Mouse (Mus musculus): ENCODE measurements around the gene Olfr715. TPM values are rescaled to one million over a fixed set of nuclear protein-coding genes. Genes with fewer than 3 reads are reported as not detected.
"Not testable (repeated sequence)": the region's sequence is repeated elsewhere in the genome, so short reads cannot be mapped to it uniquely, and the experiment has no call there.

The Olfr715 gene
- polyA plus RNA-seq (2016; fragmentation: Nextera tagmentation; extraction: Ambion mirVana), result not detected in 2 replicates

- H3K4me1 ChIP-seq; H3K4me3 ChIP-seq; H3K27me3 ChIP-seq (ENCODE audit: poor library complexity, severe bottlenecking); H3K9me3 ChIP-seq; DNase-seq (ENCODE audit: extremely low spot score, low spot score); H3K36me3 ChIP-seq (replicated peaks); H3K27ac ChIP-seq: not testable (repeated sequence)
- 80% methylated on average over 3 of the region's 3 CpGs for WGBS
These were observed at the start of gene Olfr715 for GRCm38 (mm10) chr7:107130983-107131382. Gene Olfr715 (minus strand): TSS chr7:107131083.

- Histone ChIP-seq H3K4me3 (no peak overlapping the region), H3K27ac (no peak overlapping the region), H3K27me3 (ENCODE audit: poor library complexity, severe bottlenecking) (no peaks in the 10 kb centered on the region), H3K4me1 (no peaks in the 10 kb centered on the region), H3K36me3 (replicated peaks) (no peaks in the 10 kb centered on the region), H3K9me3 (no peaks in the 10 kb centered on the region)
- 52% methylated on average over 2 of the region's 2 CpGs for WGBS
- DNase-seq (ENCODE audit: extremely low spot score, low spot score), result no peak
These were observed 49.5 kb upstream of the Olfr715 start for GRCm38 (mm10) chr7:107180406-107180805.

DNA sequence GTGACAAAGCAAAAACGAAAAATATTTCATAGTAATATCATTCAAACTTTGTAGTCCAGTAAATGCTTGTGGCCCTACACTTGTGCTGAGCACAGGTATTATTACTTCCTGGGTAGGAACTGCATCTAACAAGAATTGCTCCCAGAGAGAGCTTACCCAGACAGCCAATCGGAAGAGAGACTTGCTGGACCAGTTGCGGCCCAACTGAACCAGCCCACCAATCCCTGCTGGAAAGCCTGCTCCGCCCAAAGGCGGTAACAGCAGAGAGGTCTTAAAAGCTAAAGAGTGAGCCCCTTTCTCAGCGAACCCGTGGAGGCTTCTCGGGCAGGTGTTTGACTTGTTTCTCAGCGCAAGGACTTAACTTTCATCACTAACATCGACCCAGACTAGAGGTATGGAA lies 35.8 kb upstream of the Olfr715 start, which contains the start of gene Nlrp14:
Gene Nlrp14 (plus strand): TSS at position 301 of the 400 bp plus-strand sequence.
- no peaks in the 10 kb centered on the region for H3K9me3 ChIP-seq
- DNase-seq (ENCODE audit: extremely low spot score, low spot score), result no peak

GRCm38 (mm10) chr7:107138027-107138426 lies 7.1 kb upstream of the Olfr715 start, which contains the start of gene Olfr716:
Gene Olfr716 (plus strand): TSS chr7:107138327.
- not testable (repeated sequence) for H3K4me3 ChIP-seq; DNase-seq (ENCODE audit: extremely low spot score, low spot score); H3K4me1 ChIP-seq; H3K27ac ChIP-seq; H3K9me3 ChIP-seq; H3K36me3 ChIP-seq (replicated peaks); H3K27me3 ChIP-seq (ENCODE audit: poor library complexity, severe bottlenecking)
- 82% methylated on average over 2 of the region's 2 CpGs for WGBS

More for the DNA sequence above, 35.8 kb upstream of the Olfr715 start, which contains the start of gene Nlrp14:
- no peak within 1 kb of the TSS for H3K4me3 ChIP-seq
- H3K4me1 ChIP-seq, result no peaks in the 10 kb centered on the region
- 87% methylated on average over 10 of the region's 10 CpGs for WGBS
- no peak within 1 kb of the TSS for H3K27ac ChIP-seq
- no peaks in the 10 kb centered on the region for H3K36me3 ChIP-seq (replicated peaks)
- H3K27me3 ChIP-seq (ENCODE audit: poor library complexity, severe bottlenecking), result no peaks in the 10 kb centered on the region

DNA sequence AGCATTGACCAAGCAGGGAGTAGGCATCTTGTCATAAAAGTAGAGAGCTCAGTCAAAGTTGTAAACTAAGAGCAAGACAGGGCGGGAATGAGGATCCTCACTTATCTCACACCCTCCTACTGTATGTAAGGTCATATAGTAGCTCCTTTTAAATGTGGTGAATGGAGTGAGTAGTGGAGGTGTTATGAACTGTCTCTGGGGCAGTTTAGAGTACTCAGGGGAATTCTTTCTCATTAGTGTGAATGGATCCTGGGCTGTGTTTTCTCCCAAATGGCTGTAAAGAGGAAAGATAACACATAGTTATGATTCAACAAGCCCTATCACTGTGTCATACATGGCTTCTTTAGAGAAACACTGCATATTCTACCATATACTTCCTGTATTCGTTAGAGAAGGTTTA lies 20.6 kb downstream of the Olfr715 start, which contains the start of gene Olfr715b:
Gene Olfr715b (minus strand): TSS at position 101 of the 400 bp plus-strand sequence.
- H3K27ac ChIP-seq; H3K4me3 ChIP-seq; H3K9me3 ChIP-seq; DNase-seq (ENCODE audit: extremely low spot score, low spot score); H3K4me1 ChIP-seq; H3K27me3 ChIP-seq (ENCODE audit: poor library complexity, severe bottlenecking); H3K36me3 ChIP-seq (replicated peaks): not testable (repeated sequence)
- WGBS, result 94% methylated on average over 2 of the region's 2 CpGs

DNA sequence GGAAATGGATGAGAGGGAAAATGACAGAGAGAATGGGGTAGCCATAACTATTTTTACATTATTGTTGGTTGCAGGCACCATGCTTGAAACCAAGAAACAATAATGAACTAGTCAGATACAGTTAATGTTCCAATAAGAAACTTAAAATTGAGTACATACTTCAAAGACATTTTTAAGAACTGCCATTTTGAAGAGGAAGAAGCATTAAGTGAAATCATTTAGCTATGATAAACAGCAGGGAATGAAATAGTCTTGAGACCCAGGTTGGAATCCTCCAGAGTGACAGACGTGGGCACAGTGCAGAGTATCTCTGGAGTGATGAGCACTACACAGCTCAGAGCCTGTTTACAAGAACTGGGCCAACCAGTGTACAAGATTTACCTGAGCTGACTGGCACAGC lies 38.0 kb downstream of the Olfr715 start, which contains the start of gene Olfr17:
Gene Olfr17 (plus strand): TSS at position 301 of the 400 bp plus-strand sequence.
- H3K9me3 ChIP-seq, result 0 out of 2 replicates have a peak, but pooled peaks cover 4% of the 10 kb centered on the region
- H3K36me3 ChIP-seq (replicated peaks), result no peaks in the 10 kb centered on the region
- WGBS, result 72% methylated on average over 1 of the region's 1 CpGs
- H3K4me3 ChIP-seq, result no peak within 1 kb of the TSS
- H3K4me1 ChIP-seq, result no peaks in the 10 kb centered on the region
- H3K27ac ChIP-seq, result no peak within 1 kb of the TSS
- H3K27me3 ChIP-seq (ENCODE audit: poor library complexity, severe bottlenecking), result no peaks in the 10 kb centered on the region
- DNase-seq (ENCODE audit: extremely low spot score, low spot score), result no peak

Other genes starting within 250 kb of the Olfr715 start
- gene Olfr706, start 242.9 kb downstream of the Olfr715 start, polyA plus RNA-seq (2016; fragmentation: Nextera tagmentation; extraction: Ambion mirVana), result not detected in 2 replicates
- not detected in 2 replicates for gene Olfr707, start 229.8 kb downstream of the Olfr715 start, polyA plus RNA-seq (2016; fragmentation: Nextera tagmentation; extraction: Ambion mirVana)
- not detected in 2 replicates for gene Olfr1532-ps1, start 223.1 kb downstream of the Olfr715 start, polyA plus RNA-seq (2016; fragmentation: Nextera tagmentation; extraction: Ambion mirVana)
- gene Olfr709-ps1, start 198.9 kb downstream of the Olfr715 start, polyA plus RNA-seq (2016; fragmentation: Nextera tagmentation; extraction: Ambion mirVana), result not detected in 2 replicates
- not detected in 2 replicates for gene Olfr710, start 182.8 kb downstream of the Olfr715 start, polyA plus RNA-seq (2016; fragmentation: Nextera tagmentation; extraction: Ambion mirVana)
- gene Olfr6, start 167.1 kb downstream of the Olfr715 start, polyA plus RNA-seq (2016; fragmentation: Nextera tagmentation; extraction: Ambion mirVana), result not detected in 2 replicates
- not detected in 2 replicates for gene Olfr711, start 155.6 kb downstream of the Olfr715 start, polyA plus RNA-seq (2016; fragmentation: Nextera tagmentation; extraction: Ambion mirVana)
- not detected in 2 replicates for gene Olfr2, start 125.0 kb downstream of the Olfr715 start, polyA plus RNA-seq (2016; fragmentation: Nextera tagmentation; extraction: Ambion mirVana)
- not detected in 2 replicates for gene Olfr713, start 99.9 kb downstream of the Olfr715 start, polyA plus RNA-seq (2016; fragmentation: Nextera tagmentation; extraction: Ambion mirVana)
- not detected in 2 replicates for gene Olfr714, start 60.1 kb downstream of the Olfr715 start, polyA plus RNA-seq (2016; fragmentation: Nextera tagmentation; extraction: Ambion mirVana)
- not detected in 2 replicates for gene Olfr17, start 37.9 kb downstream of the Olfr715 start, polyA plus RNA-seq (2016; fragmentation: Nextera tagmentation; extraction: Ambion mirVana)
- not detected in 2 replicates for gene Olfr715b, start 20.7 kb downstream of the Olfr715 start, polyA plus RNA-seq (2016; fragmentation: Nextera tagmentation; extraction: Ambion mirVana)
- not detected in 2 replicates for gene Olfr716, start 7.2 kb upstream of the Olfr715 start, polyA plus RNA-seq (2016; fragmentation: Nextera tagmentation; extraction: Ambion mirVana)
- not detected in 2 replicates for gene Nlrp14, start 35.9 kb upstream of the Olfr715 start, polyA plus RNA-seq (2016; fragmentation: Nextera tagmentation; extraction: Ambion mirVana)
- gene Rbmxl2, start 78.4 kb upstream of the Olfr715 start, polyA plus RNA-seq (2016; fragmentation: Nextera tagmentation; extraction: Ambion mirVana), result not detected in 2 replicates
- gene Syt9, start 239.6 kb upstream of the Olfr715 start, polyA plus RNA-seq (2016; fragmentation: Nextera tagmentation; extraction: Ambion mirVana), result 4.3 and 4.6 TPM in 2 replicates